Mouse (Mus musculus) embryonic fibroblast, embryonic 13.5 days (primary cell): ENCODE measurements at regions not wholly inside any gene's neighbourhood (a gene's known extent, or its start where the extent isn't known, plus 50 kb on each side); places are given as distances from the start of the nearest gene placed in this dataset.

Experiments
- CTCF ChIP-seq: IDR thresholded peaks from 2 replicates; pipeline ENCODE4 v1.5.1; 2011; ENCODE audit warnings: mild to moderate bottlenecking, control low read depth, low read length, moderate library complexity, borderline replicate concordance; ENCODE audit not compliant: insufficient read depth
- POLR2A ChIP-seq: IDR thresholded peaks from 2 replicates; pipeline ENCODE4 v1.6.1; 2011; ENCODE audit warnings: low read depth, mild to moderate bottlenecking, control low read depth, low read length, moderate library complexity

- TF ChIP-seq POLR2A = no peak
- no peak for TF ChIP-seq CTCF
These were observed 97.3 kb upstream of the Hdac4 start for GRCm38 (mm10) chr1:92292681-92293380.
